Mouse (Mus musculus): ENCODE data around the gene Ctnnbl1. TPM values are rescaled to one million over a fixed set of nuclear protein-coding genes. Genes with fewer than 3 reads are reported as not detected.
A peak's percentile ranks its signal among the peaks of the same experiment; 100 is the strongest.

Ctnnbl1 gene
- total and polyA plus RNA-seq, 3 experiments = 6.7 to 10.7 (median 10.1) TPM

GRCm38 (mm10) chr2:157800288-157800687 is 63.1 kb downstream of the Ctnnbl1 start:
- Histone ChIP-seq H3K27ac (no peak overlapping the region), H3K9ac (ENCODE audit: low read depth, low read length) (no peak overlapping the region), H3K4me3 (no peak overlapping the region), H3K79me2 (replicated peaks; ENCODE audit: control insufficient read depth, insufficient read depth, low read length) (no peaks in the 10 kb centered on the region), H3K36me3 (ENCODE audit: control insufficient read depth, insufficient read depth, low read length) (no peaks in the 10 kb centered on the region), H3K4me1 (ENCODE audit: control insufficient read depth, insufficient read depth, low read length) (no peaks in the 10 kb centered on the region), H3K27me3 (ENCODE audit: control insufficient read depth, insufficient read depth, low read length) (no peaks in the 10 kb centered on the region)
- intact Hi-C loops (cut with DNase I) = no loop called here
- 90% methylated on average over 2 of the region's 2 CpGs for WGBS
- TF ChIP-seq POLR2A (IDR thresholded peaks at IDR 0.05; ENCODE audit: insufficient read depth, low read depth, low read length) = no peak
- TF ChIP-seq EP300 (IDR thresholded peaks at IDR 0.05; ENCODE audit: insufficient read depth, low read depth, low read length) = no peak
- TF ChIP-seq CTCF (IDR thresholded peaks at IDR 0.05) = no peak
- no peak for DNase-seq

- no peak overlapping the region for H3K27ac ChIP-seq
- intact Hi-C loops (cut with DNase I) = no loop called here
- DNase-seq = no peak
- no peaks in the 10 kb centered on the region for H3K27me3 ChIP-seq (ENCODE audit: control insufficient read depth, insufficient read depth, low read length)
- H3K36me3 ChIP-seq (ENCODE audit: control insufficient read depth, insufficient read depth, low read length) = no peaks in the 10 kb centered on the region
- no peak for TF ChIP-seq POLR2A (IDR thresholded peaks at IDR 0.05; ENCODE audit: insufficient read depth, low read depth, low read length)
- TF ChIP-seq EP300 (IDR thresholded peaks at IDR 0.05; ENCODE audit: insufficient read depth, low read depth, low read length) = no peak
- no peak for TF ChIP-seq CTCF (IDR thresholded peaks at IDR 0.05)
- WGBS = 60% methylated on average over 11 of the region's 11 CpGs
- no peak overlapping the region for H3K9ac ChIP-seq (ENCODE audit: low read depth, low read length)
- no peaks in the 10 kb centered on the region for H3K4me1 ChIP-seq (ENCODE audit: control insufficient read depth, insufficient read depth, low read length)
- no peaks in the 10 kb centered on the region for H3K79me2 ChIP-seq (replicated peaks; ENCODE audit: control insufficient read depth, insufficient read depth, low read length)
- H3K4me3 ChIP-seq = no peak overlapping the region
Observed at GRCm38 (mm10) chr2:157800746-157801501, 63.7 kb downstream of the Ctnnbl1 start.

DNA sequence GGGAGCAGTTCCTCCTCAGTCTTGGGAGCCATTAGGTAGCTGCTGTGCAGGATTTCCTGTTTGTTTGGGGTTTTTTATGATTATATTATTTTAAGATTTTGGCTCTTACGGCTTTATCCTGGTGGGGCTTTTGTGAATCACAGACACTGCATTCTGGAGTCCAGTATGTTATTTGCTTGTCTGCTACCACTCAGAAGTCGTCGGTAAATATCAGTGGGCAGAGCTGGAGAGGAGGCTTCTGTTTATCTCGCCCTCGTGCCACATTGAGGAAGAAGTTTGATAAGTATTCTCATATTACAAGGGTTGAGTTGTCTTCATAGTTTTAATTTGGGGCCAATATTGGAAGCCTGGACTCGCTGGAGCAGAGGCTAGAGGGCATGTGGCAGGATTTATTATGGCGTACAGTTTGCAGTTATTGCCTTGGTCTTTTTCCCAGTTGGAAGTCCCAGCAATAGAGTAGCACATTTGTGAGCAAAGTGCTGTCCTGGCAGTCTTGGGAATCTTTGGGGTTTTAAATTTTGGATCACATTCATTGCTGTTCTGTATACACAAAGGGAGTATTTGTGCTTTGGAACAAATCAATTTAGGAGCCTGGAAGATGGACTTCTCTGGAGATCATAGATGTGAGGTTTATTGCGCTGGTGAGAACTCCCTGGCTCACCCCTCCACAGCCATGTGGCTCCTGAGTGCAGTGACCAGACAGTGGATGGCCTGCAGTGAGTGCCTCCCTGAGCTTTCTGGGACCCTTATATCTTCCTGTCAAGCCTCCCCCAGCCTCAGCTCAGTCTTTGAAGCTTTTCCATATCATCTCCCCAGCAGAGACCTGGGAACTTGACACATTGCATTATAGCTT is 64.5 kb downstream of the Ctnnbl1 start:
- H3K27ac ChIP-seq = no peak overlapping the region
- H3K36me3 ChIP-seq (ENCODE audit: control insufficient read depth, insufficient read depth, low read length) = no peaks in the 10 kb centered on the region
- WGBS = 52% methylated on average over 8 of the region's 8 CpGs
- TF ChIP-seq POLR2A (IDR thresholded peaks at IDR 0.05; ENCODE audit: insufficient read depth, low read depth, low read length) = no peak
- no peak for TF ChIP-seq CTCF (IDR thresholded peaks at IDR 0.05)
- TF ChIP-seq EP300 (IDR thresholded peaks at IDR 0.05; ENCODE audit: insufficient read depth, low read depth, low read length) = no peak
- no peak overlapping the region for H3K9ac ChIP-seq (ENCODE audit: low read depth, low read length)
- H3K79me2 ChIP-seq (replicated peaks; ENCODE audit: control insufficient read depth, insufficient read depth, low read length) = no peaks in the 10 kb centered on the region
- H3K4me1 ChIP-seq (ENCODE audit: control insufficient read depth, insufficient read depth, low read length) = no peaks in the 10 kb centered on the region
- DNase-seq = no peak
- intact Hi-C loops (cut with DNase I) = no loop called here
- H3K4me3 ChIP-seq = no peak overlapping the region
- no peaks in the 10 kb centered on the region for H3K27me3 ChIP-seq (ENCODE audit: control insufficient read depth, insufficient read depth, low read length)

DNA sequence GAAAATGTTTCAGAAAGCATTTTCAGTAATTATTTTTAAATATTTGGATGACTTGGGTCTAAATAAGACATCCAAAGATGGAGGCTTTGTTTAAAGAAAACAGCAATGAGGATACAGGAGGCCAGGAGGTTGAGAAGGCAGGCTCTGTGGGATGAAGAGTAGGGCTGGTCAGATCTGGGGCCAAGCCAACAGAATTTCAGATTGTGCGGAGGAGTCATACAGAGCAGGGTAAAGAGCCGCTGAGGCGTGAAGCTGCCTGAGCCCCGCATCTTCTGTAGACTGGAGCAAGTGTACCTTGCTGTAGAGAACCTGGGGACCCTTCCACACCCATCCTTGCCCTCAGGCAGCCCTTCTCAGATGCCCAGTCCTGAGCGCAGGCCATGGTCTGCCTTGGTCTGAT is 65.5 kb downstream of the Ctnnbl1 start:
- H3K27me3 ChIP-seq (ENCODE audit: control insufficient read depth, insufficient read depth, low read length) = no peaks in the 10 kb centered on the region
- no peaks in the 10 kb centered on the region for H3K79me2 ChIP-seq (replicated peaks; ENCODE audit: control insufficient read depth, insufficient read depth, low read length)
- DNase-seq = no peak
- no peak for TF ChIP-seq EP300 (IDR thresholded peaks at IDR 0.05; ENCODE audit: insufficient read depth, low read depth, low read length)
- TF ChIP-seq POLR2A (IDR thresholded peaks at IDR 0.05; ENCODE audit: insufficient read depth, low read depth, low read length) = no peak
- no peak for TF ChIP-seq CTCF (IDR thresholded peaks at IDR 0.05)
- H3K36me3 ChIP-seq (ENCODE audit: control insufficient read depth, insufficient read depth, low read length) = no peaks in the 10 kb centered on the region
- no peak overlapping the region for H3K27ac ChIP-seq
- H3K4me3 ChIP-seq = no peak overlapping the region
- intact Hi-C loops (cut with DNase I) = no loop called here
- no peak overlapping the region for H3K9ac ChIP-seq (ENCODE audit: low read depth, low read length)
- WGBS = 94% methylated on average over 5 of the region's 5 CpGs
- no peaks in the 10 kb centered on the region for H3K4me1 ChIP-seq (ENCODE audit: control insufficient read depth, insufficient read depth, low read length)

DNA sequence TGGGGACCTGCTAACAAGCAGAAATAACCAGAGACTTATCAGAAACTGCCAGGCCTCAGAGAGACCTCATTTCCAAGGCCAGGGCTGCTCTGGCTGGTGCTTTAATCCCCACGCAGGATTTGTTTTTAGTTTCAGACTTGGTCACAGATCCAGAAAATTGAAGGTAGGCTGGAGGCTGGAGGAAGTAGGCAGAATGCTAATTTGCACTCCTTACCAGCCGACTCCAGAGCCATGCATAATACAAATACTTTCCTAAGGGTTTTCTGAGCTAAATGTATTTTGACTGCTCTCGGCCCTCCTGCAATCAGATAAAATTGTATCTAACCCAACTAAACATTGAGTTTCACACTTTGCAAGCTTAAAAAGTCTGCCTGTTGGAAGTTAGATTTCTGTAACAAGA is 67.2 kb downstream of the Ctnnbl1 start:
- intact Hi-C loops (cut with DNase I) = no loop called here

DNA sequence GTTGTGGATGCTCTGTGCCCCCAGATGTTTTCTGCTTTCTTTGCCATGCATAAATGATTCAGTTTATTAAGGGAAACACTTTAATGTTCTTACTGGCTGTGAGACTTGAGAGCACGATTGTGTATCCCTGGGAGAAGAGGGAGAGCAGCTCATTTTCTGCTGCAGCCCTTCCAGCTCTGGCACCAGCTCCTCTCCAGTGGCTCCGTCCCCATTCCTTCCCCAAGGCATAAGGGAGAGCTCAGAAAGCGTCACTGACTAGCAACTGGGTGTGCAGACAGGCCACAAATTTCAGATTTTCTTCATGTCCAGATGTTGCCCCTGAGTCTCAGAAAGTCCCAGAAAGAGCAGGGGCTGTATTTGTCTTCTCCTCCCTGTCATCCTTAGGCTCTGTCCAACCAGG is 67.9 kb downstream of the Ctnnbl1 start:
- Histone ChIP-seq H3K4me1 (ENCODE audit: control insufficient read depth, insufficient read depth, low read length) (no peaks in the 10 kb centered on the region), H3K4me3 (no peak overlapping the region), H3K79me2 (replicated peaks; ENCODE audit: control insufficient read depth, insufficient read depth, low read length) (no peaks in the 10 kb centered on the region), H3K36me3 (ENCODE audit: control insufficient read depth, insufficient read depth, low read length) (no peaks in the 10 kb centered on the region), H3K27me3 (ENCODE audit: control insufficient read depth, insufficient read depth, low read length) (no peaks in the 10 kb centered on the region), H3K9ac (ENCODE audit: low read depth, low read length) (no peak overlapping the region), H3K27ac (no peak overlapping the region)
- TF ChIP-seq EP300 (IDR thresholded peaks at IDR 0.05; ENCODE audit: insufficient read depth, low read depth, low read length) (no peak), CTCF (IDR thresholded peaks at IDR 0.05) (no peak), POLR2A (IDR thresholded peaks at IDR 0.05; ENCODE audit: insufficient read depth, low read depth, low read length) (no peak)
- WGBS = 82% methylated on average over 3 of the region's 3 CpGs
- peak; percentile 18 to 33 for DNase-seq
- intact Hi-C loops (cut with DNase I) = no loop called here

More for the DNA sequence above, 67.2 kb downstream of the Ctnnbl1 start:
- TF ChIP-seq CTCF (IDR thresholded peaks at IDR 0.05) = no peak
- TF ChIP-seq POLR2A (IDR thresholded peaks at IDR 0.05; ENCODE audit: insufficient read depth, low read depth, low read length) = no peak
- TF ChIP-seq EP300 (IDR thresholded peaks at IDR 0.05; ENCODE audit: insufficient read depth, low read depth, low read length) = no peak
- Histone ChIP-seq H3K27ac (no peak overlapping the region), H3K4me3 (no peak overlapping the region), H3K36me3 (ENCODE audit: control insufficient read depth, insufficient read depth, low read length) (no peaks in the 10 kb centered on the region), H3K27me3 (ENCODE audit: control insufficient read depth, insufficient read depth, low read length) (no peaks in the 10 kb centered on the region), H3K79me2 (replicated peaks; ENCODE audit: control insufficient read depth, insufficient read depth, low read length) (no peaks in the 10 kb centered on the region), H3K9ac (ENCODE audit: low read depth, low read length) (no peak overlapping the region), H3K4me1 (ENCODE audit: control insufficient read depth, insufficient read depth, low read length) (no peaks in the 10 kb centered on the region)
- WGBS = 88% methylated on average over 3 of the region's 3 CpGs
- no peak for DNase-seq

Measured in heart, adult 2 months (tissue).